Mouse (Mus musculus): ENCODE data around the gene Pga5. TPM values are rescaled to one million over a fixed set of nuclear protein-coding genes. Genes with fewer than 3 reads are reported as not detected.
A peak's percentile ranks its signal among the peaks of the same experiment; 100 is the strongest.

Gene Pga5
- not detected in 2 replicates for total RNA-seq (2015; ENCODE audit: low replicate concordance)
- total RNA-seq (2017; ENCODE audit: low replicate concordance), result not detected in 2 replicates

- peak; percentile 88 for ATAC-seq (replicated peaks; ENCODE audit: low FRiP score, poor library complexity, severe bottlenecking)
These were observed at the start of gene Pga5 for GRCm38 (mm10) chr19:10677915-10678771. Gene Pga5 (minus strand): TSS chr19:10678071.

- no peak for ATAC-seq (replicated peaks; ENCODE audit: low FRiP score, poor library complexity, severe bottlenecking)
These were observed 46.9 kb upstream of the Pga5 start for GRCm38 (mm10) chr19:10724629-10725363.

- ATAC-seq (replicated peaks; ENCODE audit: low FRiP score, poor library complexity, severe bottlenecking), result no peak
These were observed 45.8 kb upstream of the Pga5 start for GRCm38 (mm10) chr19:10723649-10724048.

- no peak for ATAC-seq (replicated peaks; ENCODE audit: low FRiP score, poor library complexity, severe bottlenecking)
These were observed 45.2 kb upstream of the Pga5 start for GRCm38 (mm10) chr19:10723084-10723483.

- no peak for ATAC-seq (replicated peaks; ENCODE audit: low FRiP score, poor library complexity, severe bottlenecking)
These were observed 43.2 kb upstream of the Pga5 start for GRCm38 (mm10) chr19:10721064-10721463.

GRCm38 (mm10) chr19:10720524-10720923 lies 42.7 kb upstream of the Pga5 start:
- no peak for ATAC-seq (replicated peaks; ENCODE audit: low FRiP score, poor library complexity, severe bottlenecking)

GRCm38 (mm10) chr19:10719751-10720150 lies 41.9 kb upstream of the Pga5 start:
- ATAC-seq (replicated peaks; ENCODE audit: low FRiP score, poor library complexity, severe bottlenecking), result no peak

- no peak for ATAC-seq (replicated peaks; ENCODE audit: low FRiP score, poor library complexity, severe bottlenecking)
These were observed 40.4 kb upstream of the Pga5 start for GRCm38 (mm10) chr19:10718251-10718775.

GRCm38 (mm10) chr19:10715476-10715875 lies 37.6 kb upstream of the Pga5 start:
- ATAC-seq (replicated peaks; ENCODE audit: low FRiP score, poor library complexity, severe bottlenecking), result no peak

GRCm38 (mm10) chr19:10714682-10715475 lies 37.0 kb upstream of the Pga5 start:
- no peak for ATAC-seq (replicated peaks; ENCODE audit: low FRiP score, poor library complexity, severe bottlenecking)

- ATAC-seq (replicated peaks; ENCODE audit: low FRiP score, poor library complexity, severe bottlenecking), result no peak
These were observed 36.3 kb upstream of the Pga5 start for GRCm38 (mm10) chr19:10714168-10714567.

GRCm38 (mm10) chr19:10713551-10713950 lies 35.7 kb upstream of the Pga5 start:
- no peak for ATAC-seq (replicated peaks; ENCODE audit: low FRiP score, poor library complexity, severe bottlenecking)

GRCm38 (mm10) chr19:10712646-10713045 lies 34.8 kb upstream of the Pga5 start:
- no peak for ATAC-seq (replicated peaks; ENCODE audit: low FRiP score, poor library complexity, severe bottlenecking)

- ATAC-seq (replicated peaks; ENCODE audit: low FRiP score, poor library complexity, severe bottlenecking), result no peak
These were observed 34.3 kb upstream of the Pga5 start for GRCm38 (mm10) chr19:10712194-10712593.

- no peak for ATAC-seq (replicated peaks; ENCODE audit: low FRiP score, poor library complexity, severe bottlenecking)
These were observed 32.9 kb upstream of the Pga5 start for GRCm38 (mm10) chr19:10710751-10711150.

GRCm38 (mm10) chr19:10710088-10710511 lies 32.2 kb upstream of the Pga5 start:
- peak; percentile 53; the same call in 1 of the 2 replicates for ATAC-seq (replicated peaks; ENCODE audit: low FRiP score, poor library complexity, severe bottlenecking)

- peak; percentile 88 for ATAC-seq (replicated peaks; ENCODE audit: low FRiP score, poor library complexity, severe bottlenecking)
These were observed 31.7 kb upstream of the Pga5 start for GRCm38 (mm10) chr19:10709360-10710087.

GRCm38 (mm10) chr19:10708900-10709299 lies 31.0 kb upstream of the Pga5 start:
- ATAC-seq (replicated peaks; ENCODE audit: low FRiP score, poor library complexity, severe bottlenecking), result no peak; the same call in 1 of the 2 replicates

GRCm38 (mm10) chr19:10707881-10708280 lies 30.0 kb upstream of the Pga5 start:
- no peak for ATAC-seq (replicated peaks; ENCODE audit: low FRiP score, poor library complexity, severe bottlenecking)
